Mouse (Mus musculus) neural tube, embryonic 12.5 days (tissue): ENCODE data around the gene Vps53. TPM values are rescaled to one million over a fixed set of nuclear protein-coding genes. Genes with fewer than 3 reads are reported as not detected.

Experiments
- ATAC-seq: fragments of 200-750 bp; cut with Nextera tagmentation; 2 replicates; pipeline ENCODE4 v1.8.0; 2017; ENCODE audit warnings: low read depth, mild to moderate bottlenecking, moderate TSS enrichment, moderate library complexity; ENCODE audit not compliant: low FRiP score
- H3K27ac ChIP-seq: fragments of 300-500 bp; sonication (generic); 2 replicates; pipeline ENCODE4 v1.5.1; 2016
- H3K27me3 ChIP-seq: fragments of 300-500 bp; sonication (generic); replicated peaks from 2 replicates; pipeline ENCODE4 v1.6.1; 2016; ENCODE audit warnings: mild to moderate bottlenecking
- H3K36me3 ChIP-seq: fragments of 300-500 bp; sonication (generic); 2 replicates; pipeline ENCODE4 v1.6.1; 2016; ENCODE audit warnings: mild to moderate bottlenecking
- H3K4me1 ChIP-seq: fragments of 300-500 bp; sonication (generic); 2 replicates; pipeline ENCODE4 v1.6.1; 2016
- H3K4me2 ChIP-seq: fragments of 300-500 bp; sonication (generic); replicated peaks from 2 replicates; pipeline ENCODE4 v1.6.1; 2016; ENCODE audit warnings: mild to moderate bottlenecking
- H3K4me3 ChIP-seq: fragments of 300-500 bp; sonication (generic); 2 replicates; pipeline ENCODE4 v1.5.1; 2016
- H3K9ac ChIP-seq: fragments of 300-500 bp; sonication (generic); 2 replicates; pipeline ENCODE4 v1.6.1; 2016; ENCODE audit warnings: mild to moderate bottlenecking
- H3K9me3 ChIP-seq: fragments of 300-500 bp; sonication (generic); 2 replicates; pipeline ENCODE4 v1.6.1; 2016; ENCODE audit warnings: mild to moderate bottlenecking
- WGBS: fragments of 180-500 bp; shearing (Covaris S2); methylation state at CpG from one replicate; pipeline ENCODE4 v1.1.7; 2016; 5-methylcytosine and 5-hydroxymethylcytosine counted together
- polyA plus RNA-seq: library from polyadenylated mRNA; unstranded; fragments of >200 nt; fragmentation: Nextera tagmentation; extraction: Ambion mirVana; gene quantifications from 2 replicates; pipeline ENCODE4 v1.2.1, GENCODE M21; 2016

Vps53 gene
- polyA plus RNA-seq, 1 experiment from 2014 or later, result 62.2 TPM

DNA sequence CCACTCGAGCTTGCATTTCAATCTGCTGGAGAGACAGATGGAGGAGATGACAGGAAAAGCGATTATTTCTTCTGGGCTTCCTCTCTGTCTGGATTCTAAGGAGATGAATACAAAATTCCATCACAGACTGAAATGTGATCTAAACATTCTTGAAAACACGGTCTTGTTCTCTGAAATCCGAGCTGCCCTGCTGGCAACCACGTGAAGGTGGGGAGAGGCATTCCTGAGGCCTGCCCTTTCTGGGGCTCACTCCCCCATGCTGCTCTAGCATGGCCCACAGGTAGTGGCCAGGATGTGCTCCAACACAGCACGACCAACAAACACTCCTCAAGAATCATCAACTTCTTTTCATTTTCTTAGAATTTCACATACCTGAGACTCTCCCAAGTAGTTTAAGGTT lies 19.2 kb downstream of the Vps53 start:
- no peak for ATAC-seq
- H3K4me3 ChIP-seq, result no peak overlapping the region
- H3K27me3 ChIP-seq, result no peaks in the 10 kb centered on the region
- 64% methylated on average over 6 of the region's 6 CpGs for WGBS
- H3K27ac ChIP-seq, result no peak overlapping the region
- H3K4me2 ChIP-seq, result no peak overlapping the region
- H3K36me3 ChIP-seq, result peaks cover 45% of the 10 kb centered on the region
- no peak overlapping the region for H3K9ac ChIP-seq
- H3K4me1 ChIP-seq, result no peaks in the 10 kb centered on the region
- H3K9me3 ChIP-seq, result no peaks in the 10 kb centered on the region

DNA sequence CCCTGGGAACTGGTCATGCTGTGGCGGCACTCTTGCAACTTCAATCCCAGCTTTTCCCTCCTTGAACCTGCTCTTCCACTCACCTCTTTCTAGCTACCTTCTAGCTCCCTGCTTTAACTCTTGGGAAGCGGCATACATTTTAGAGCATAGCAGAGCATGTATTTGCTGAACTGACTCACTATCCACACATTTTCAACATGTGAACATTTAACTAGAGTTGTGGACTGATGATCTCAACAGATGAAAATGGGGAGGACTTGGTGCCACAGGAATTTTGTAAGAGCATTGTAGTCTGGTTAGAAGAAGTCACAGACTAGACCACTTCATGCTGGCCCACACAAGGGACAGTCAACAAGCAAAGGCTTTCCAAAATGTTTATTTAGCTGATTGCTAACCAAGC lies 21.1 kb downstream of the Vps53 start:
- no peak for ATAC-seq
- no peaks in the 10 kb centered on the region for H3K9me3 ChIP-seq
- H3K27me3 ChIP-seq, result no peaks in the 10 kb centered on the region
- H3K4me1 ChIP-seq, result no peaks in the 10 kb centered on the region
- H3K9ac ChIP-seq, result no peak overlapping the region
- H3K4me3 ChIP-seq, result no peak overlapping the region
- H3K27ac ChIP-seq, result no peak overlapping the region
- no peak overlapping the region for H3K4me2 ChIP-seq
- peaks cover 48% of the 10 kb centered on the region for H3K36me3 ChIP-seq
- WGBS, result 85% methylated on average over 2 of the region's 2 CpGs

DNA sequence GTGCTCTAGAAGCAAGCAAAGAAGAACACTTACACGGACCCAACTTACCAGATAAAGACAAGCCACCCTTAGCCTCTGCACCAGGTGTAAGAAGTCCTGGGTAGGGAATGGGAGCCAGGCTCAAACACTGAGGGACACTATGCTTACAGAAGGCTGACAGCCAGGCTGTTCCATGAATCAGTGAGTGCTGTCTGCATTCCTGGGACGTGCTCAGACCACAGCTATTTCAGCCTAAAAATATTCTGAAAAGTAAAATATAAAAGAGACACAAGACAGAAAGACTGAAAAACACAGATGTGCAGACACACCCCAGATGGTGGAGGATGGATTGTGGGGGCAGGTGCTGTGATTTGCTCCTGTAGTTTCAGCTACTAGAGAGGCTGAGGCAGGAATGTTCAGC lies 24.6 kb downstream of the Vps53 start:
- 88% methylated on average over 2 of the region's 2 CpGs for WGBS
- Histone ChIP-seq H3K27me3 (no peaks in the 10 kb centered on the region), H3K4me3 (no peak overlapping the region), H3K36me3 (peaks cover 35% of the 10 kb centered on the region), H3K9ac (no peak overlapping the region), H3K4me2 (no peak overlapping the region), H3K9me3 (no peaks in the 10 kb centered on the region), H3K4me1 (no peaks in the 10 kb centered on the region), H3K27ac (no peak overlapping the region)
- ATAC-seq, result no peak

- no peak overlapping the region for H3K4me2 ChIP-seq
- WGBS, result 88% methylated on average over 2 of the region's 2 CpGs
- H3K27me3 ChIP-seq, result no peaks in the 10 kb centered on the region
- no peak overlapping the region for H3K4me3 ChIP-seq
- no peaks in the 10 kb centered on the region for H3K9me3 ChIP-seq
- H3K36me3 ChIP-seq, result peaks cover 29% of the 10 kb centered on the region
- no peak overlapping the region for H3K9ac ChIP-seq
- no peak overlapping the region for H3K27ac ChIP-seq
- no peak for ATAC-seq
- H3K4me1 ChIP-seq, result no peaks in the 10 kb centered on the region
Observed at GRCm38 (mm10) chr11:76154200-76154599, 25.2 kb downstream of the Vps53 start.

DNA sequence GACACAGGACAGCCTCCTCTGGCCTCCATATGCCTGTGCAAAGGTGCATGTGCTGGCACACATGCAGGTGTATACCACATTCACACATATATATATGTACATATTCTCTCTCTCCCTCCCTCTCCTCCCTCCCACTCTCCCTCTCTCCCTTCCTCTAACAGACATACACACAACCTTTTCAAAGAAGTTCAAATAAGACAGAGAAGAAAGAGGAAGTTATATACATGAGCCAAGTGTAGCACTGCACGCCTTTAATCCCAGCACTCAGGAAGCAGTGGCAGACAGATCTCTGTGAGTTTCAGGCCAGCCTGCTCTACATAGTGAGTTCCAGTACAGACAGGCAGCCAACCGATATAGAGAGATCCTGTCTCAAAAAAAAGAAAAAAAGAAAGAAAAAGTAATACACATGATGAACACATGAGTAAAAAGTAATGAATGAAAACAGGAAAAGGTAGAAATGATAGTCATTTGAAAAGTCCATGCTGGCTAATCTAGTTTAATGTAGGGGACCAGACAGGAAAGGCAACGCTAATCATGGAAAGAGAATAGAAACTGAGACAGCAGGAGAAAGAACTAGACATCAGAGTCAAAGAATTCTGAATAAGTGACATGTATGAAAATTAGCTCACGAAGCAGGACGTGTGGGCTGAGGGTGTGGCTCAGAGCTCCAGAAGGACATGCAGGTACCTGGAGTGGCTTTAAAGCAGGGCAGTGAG lies 26.1 kb downstream of the Vps53 start:
- H3K4me1 ChIP-seq, result 0 out of 2 replicates have a peak, but pooled peaks cover 6% of the 10 kb centered on the region
- H3K4me2 ChIP-seq, result no peak overlapping the region
- peaks cover 27% of the 10 kb centered on the region for H3K36me3 ChIP-seq
- H3K4me3 ChIP-seq, result no peak overlapping the region
- no peaks in the 10 kb centered on the region for H3K9me3 ChIP-seq
- WGBS, result 91% methylated on average over 5 of the region's 5 CpGs
- no peak overlapping the region for H3K9ac ChIP-seq
- ATAC-seq, result no peak
- H3K27ac ChIP-seq, result no peak overlapping the region
- H3K27me3 ChIP-seq, result no peaks in the 10 kb centered on the region

DNA sequence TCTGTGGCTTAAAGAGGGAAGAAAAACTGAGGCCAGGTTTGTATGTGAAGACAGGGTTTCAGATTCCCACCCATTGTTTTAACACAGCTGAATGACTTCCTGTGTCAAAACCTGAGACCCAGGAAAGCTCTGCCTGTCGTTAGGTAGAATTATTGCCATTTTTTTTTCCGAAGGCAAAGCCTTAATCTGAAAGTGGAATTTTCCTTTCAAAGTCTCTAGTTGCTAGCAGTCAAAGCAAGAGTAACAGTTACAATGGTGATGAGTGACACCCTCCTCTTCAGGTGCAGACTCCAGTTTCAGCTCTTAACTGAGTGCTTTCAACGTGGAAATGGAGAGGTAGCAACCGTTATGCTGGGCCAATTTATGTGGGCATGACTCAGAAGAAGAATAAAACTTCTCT lies 28.5 kb downstream of the Vps53 start:
- H3K4me1 ChIP-seq, result peaks cover 12% of the 10 kb centered on the region
- H3K9me3 ChIP-seq, result no peaks in the 10 kb centered on the region
- WGBS, result 67% methylated on average over 4 of the region's 4 CpGs
- no peak overlapping the region for H3K27ac ChIP-seq
- H3K27me3 ChIP-seq, result no peaks in the 10 kb centered on the region
- H3K4me2 ChIP-seq, result no peak overlapping the region
- ATAC-seq, result no peak
- H3K4me3 ChIP-seq, result no peak overlapping the region
- H3K36me3 ChIP-seq, result peaks cover 17% of the 10 kb centered on the region
- no peak overlapping the region for H3K9ac ChIP-seq

GRCm38 (mm10) chr11:76148055-76149008 lies 31.1 kb downstream of the Vps53 start:
- Histone ChIP-seq H3K9ac (no peak overlapping the region), H3K9me3 (no peaks in the 10 kb centered on the region), H3K27me3 (no peaks in the 10 kb centered on the region), H3K27ac (no peak overlapping the region; the same call in 1 of the 2 replicates), H3K4me2 (no peak overlapping the region), H3K36me3 (peaks cover 7% of the 10 kb centered on the region; the same call in 1 of the 2 replicates), H3K4me3 (no peak overlapping the region), H3K4me1 (peaks cover 12% of the 10 kb centered on the region)
- ATAC-seq, result no peak
- WGBS, result 78% methylated on average over 8 of the region's 8 CpGs

GRCm38 (mm10) chr11:76146187-76147010 lies 33.0 kb downstream of the Vps53 start:
- H3K36me3 ChIP-seq, result peaks cover 10% of the 10 kb centered on the region; the same call in 1 of the 2 replicates
- H3K4me3 ChIP-seq, result no peak overlapping the region
- H3K4me2 ChIP-seq, result no peak overlapping the region
- H3K4me1 ChIP-seq, result peaks cover 12% of the 10 kb centered on the region
- no peaks in the 10 kb centered on the region for H3K27me3 ChIP-seq
- H3K27ac ChIP-seq, result no peak overlapping the region
- 91% methylated on average over 8 of the region's 8 CpGs for WGBS
- no peak overlapping the region for H3K9ac ChIP-seq
- H3K9me3 ChIP-seq, result no peaks in the 10 kb centered on the region
- ATAC-seq, result no peak

DNA sequence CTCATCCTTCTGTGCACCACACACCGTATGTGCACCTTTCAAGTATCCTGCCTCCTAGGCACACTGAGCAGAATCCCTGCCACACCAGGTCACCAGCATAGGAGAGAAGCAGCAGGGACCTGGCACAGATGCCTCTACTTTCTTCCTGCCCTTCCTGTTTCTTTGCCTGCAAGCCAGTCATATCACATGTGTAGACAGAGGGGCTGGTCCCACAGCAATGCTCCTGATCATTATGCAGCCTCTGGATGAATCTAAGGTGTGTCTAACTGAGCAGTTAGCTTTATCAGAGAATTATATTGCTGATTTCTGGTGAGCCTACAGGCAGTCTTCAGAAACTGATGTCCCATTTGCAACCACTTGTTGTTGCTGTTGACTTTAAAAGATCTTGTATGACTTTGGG lies 34.3 kb downstream of the Vps53 start:
- no peak overlapping the region for H3K4me2 ChIP-seq
- ATAC-seq, result no peak
- no peak overlapping the region for H3K9ac ChIP-seq
- WGBS, result 100% methylated on average over 1 of the region's 1 CpGs
- H3K27ac ChIP-seq, result no peak overlapping the region
- no peaks in the 10 kb centered on the region for H3K27me3 ChIP-seq
- peaks cover 12% of the 10 kb centered on the region for H3K4me1 ChIP-seq
- H3K36me3 ChIP-seq, result peaks cover 10% of the 10 kb centered on the region; the same call in 1 of the 2 replicates
- no peaks in the 10 kb centered on the region for H3K9me3 ChIP-seq
- H3K4me3 ChIP-seq, result no peak overlapping the region

DNA sequence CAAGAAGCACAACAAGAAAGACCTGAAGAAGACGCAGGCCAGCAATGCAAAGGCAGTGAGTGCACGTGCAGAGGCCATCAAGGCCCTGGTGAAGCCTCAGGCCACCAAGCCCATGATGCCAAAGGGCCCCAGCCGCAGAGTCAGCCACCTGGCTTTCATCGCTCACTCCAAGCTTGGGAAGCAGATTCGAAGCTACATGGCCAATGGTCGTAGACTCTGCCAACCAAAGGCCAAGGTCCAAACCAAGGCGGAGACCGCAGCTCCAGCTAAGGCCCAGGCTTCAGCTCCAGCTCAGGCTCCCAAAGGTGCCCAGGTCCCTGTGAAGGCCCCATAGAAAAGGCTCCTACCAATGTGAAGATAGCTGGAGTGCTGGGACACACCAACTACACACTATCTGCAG lies 35.1 kb downstream of the Vps53 start:
- peaks cover 8% of the 10 kb centered on the region; the same call in 1 of the 2 replicates for H3K36me3 ChIP-seq
- no peak overlapping the region for H3K4me3 ChIP-seq
- H3K9me3 ChIP-seq, result no peaks in the 10 kb centered on the region
- H3K27me3 ChIP-seq, result no peaks in the 10 kb centered on the region
- H3K4me2 ChIP-seq, result no peak overlapping the region
- H3K9ac ChIP-seq, result no peak overlapping the region
- peaks cover 12% of the 10 kb centered on the region for H3K4me1 ChIP-seq
- ATAC-seq, result no peak
- no peak overlapping the region for H3K27ac ChIP-seq
- WGBS, result 96% methylated on average over 8 of the region's 8 CpGs

DNA sequence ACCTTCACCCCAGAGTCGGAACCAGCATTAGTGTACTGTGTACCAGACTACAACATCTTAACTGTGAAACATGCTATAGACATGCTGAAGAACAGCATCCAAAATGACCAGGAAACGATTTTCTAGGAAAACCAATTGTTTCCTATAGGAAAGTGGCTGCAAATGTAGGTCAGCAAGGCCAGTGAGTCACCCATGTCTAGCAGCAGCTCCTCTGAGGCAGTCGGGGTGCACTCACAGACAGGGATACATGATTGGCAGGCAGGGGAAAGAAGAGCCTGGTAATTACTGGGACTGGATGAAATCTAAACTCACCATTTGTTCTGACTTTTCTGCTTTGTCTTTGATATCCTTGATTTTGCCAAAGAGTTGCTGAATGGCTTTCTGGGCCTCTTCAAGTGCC lies 41.5 kb downstream of the Vps53 start:
- no peak for ATAC-seq
- no peak overlapping the region for H3K4me3 ChIP-seq
- H3K9me3 ChIP-seq, result no peaks in the 10 kb centered on the region
- no peaks in the 10 kb centered on the region for H3K4me1 ChIP-seq
- H3K27me3 ChIP-seq, result no peaks in the 10 kb centered on the region
- H3K27ac ChIP-seq, result no peak overlapping the region
- no peak overlapping the region for H3K4me2 ChIP-seq
- peaks cover 40% of the 10 kb centered on the region for H3K36me3 ChIP-seq
- H3K9ac ChIP-seq, result no peak overlapping the region
- WGBS, result 90% methylated on average over 3 of the region's 3 CpGs
